Mouse (Mus musculus): ENCODE data around the gene Cyp2t4. TPM values are rescaled to one million over a fixed set of nuclear protein-coding genes. Genes with fewer than 3 reads are reported as not detected.

The Cyp2t4 gene
- polyA plus RNA-seq, 1 experiment from 2014 or later, result not detected

GRCm38 (mm10) chr7:27203730-27204449, 50.4 kb downstream of the Cyp2t4 start:
- Histone ChIP-seq H3K27ac (replicated peaks; ENCODE audit: low read depth, low read length) (no peak overlapping the region), H3K4me2 (ENCODE audit: low read depth, low read length) (no peak overlapping the region), H3K9ac (replicated peaks; ENCODE audit: low read length) (no peak overlapping the region), H3K9me3 (replicated peaks; ENCODE audit: control insufficient read depth, low read length) (no peaks in the 10 kb centered on the region), H3K4me1 (ENCODE audit: control insufficient read depth, insufficient read depth, low read length) (no peaks in the 10 kb centered on the region), H3K4me3 (ENCODE audit: low read depth, low read length) (no peak overlapping the region), H3K36me3 (replicated peaks; ENCODE audit: control insufficient read depth, insufficient read depth, low read depth, low read length) (peaks cover 5% of the 10 kb centered on the region), H3K27me3 (ENCODE audit: control insufficient read depth, insufficient read depth, low read length) (no peaks in the 10 kb centered on the region)
- WGBS, result 92% methylated on average over 8 of the region's 8 CpGs
- DNase-seq (ENCODE audit: low spot score) (no peak), ATAC-seq (replicated peaks; ENCODE audit: insufficient number of reproducible peaks, low FRiP score, low TSS enrichment, low read depth) (no peak)

MicroRNAs encoded within 50 kb of the gene (microRNA counts, 519-probe panel; counts per million panel counts)
- microRNA mmu-miR-1191, result not detected

Small RNA genes lying within 50 kb of the gene (microRNA-seq; reads per million reads assigned to microRNA genes)
- gene Mir1191 (ENCODE audit: borderline number of aligned reads) (3.3 reads per million), gene Mir3101 (ENCODE audit: borderline number of aligned reads) (1.4 reads per million)

Other genes with a start within 250 kb of the Cyp2t4 start
- not detected in 2 replicates for gene Cyp2a22, start 214.3 kb upstream of the Cyp2t4 start, polyA plus RNA-seq (2014; fragmentation: Nextera tagmentation; extraction: Ambion mirVana)
- not detected in 2 replicates for gene Cyp2a12, start 124.6 kb upstream of the Cyp2t4 start, polyA plus RNA-seq (2014; fragmentation: Nextera tagmentation; extraction: Ambion mirVana)
- not detected in 2 replicates for gene Cyp2f2, start 33.8 kb upstream of the Cyp2t4 start, polyA plus RNA-seq (2014; fragmentation: Nextera tagmentation; extraction: Ambion mirVana)
- 33.3 and 36.5 TPM in 2 replicates for gene Egln2, start 13.1 kb downstream of the Cyp2t4 start, polyA plus RNA-seq (2014; fragmentation: Nextera tagmentation; extraction: Ambion mirVana)
- 49.3 and 51.3 TPM in 2 replicates for gene Rab4b, start 25.2 kb downstream of the Cyp2t4 start, polyA plus RNA-seq (2014; fragmentation: Nextera tagmentation; extraction: Ambion mirVana)
- not detected in 2 replicates for gene Gm21983, start 27.4 kb downstream of the Cyp2t4 start, polyA plus RNA-seq (2014; fragmentation: Nextera tagmentation; extraction: Ambion mirVana)
- gene Mia, start 27.4 kb downstream of the Cyp2t4 start, polyA plus RNA-seq (2014; fragmentation: Nextera tagmentation; extraction: Ambion mirVana), result 4.4 and 5.1 TPM in 2 replicates
- gene BC024978, start 42.1 kb downstream of the Cyp2t4 start, polyA plus RNA-seq (2014; fragmentation: Nextera tagmentation; extraction: Ambion mirVana), result 2.4 and 3.2 TPM in 2 replicates
- gene Snrpa, start 42.6 kb downstream of the Cyp2t4 start, polyA plus RNA-seq (2014; fragmentation: Nextera tagmentation; extraction: Ambion mirVana), result 355 and 379 TPM in 2 replicates
- 6.0 and 6.2 TPM in 2 replicates for gene Itpkc, start 74.9 kb downstream of the Cyp2t4 start, polyA plus RNA-seq (2014; fragmentation: Nextera tagmentation; extraction: Ambion mirVana)
- 14.4 and 14.9 TPM in 2 replicates for gene Coq8b, start 79.3 kb downstream of the Cyp2t4 start, polyA plus RNA-seq (2014; fragmentation: Nextera tagmentation; extraction: Ambion mirVana)
- 9.5 and 11.2 TPM in 2 replicates for gene Numbl, start 104.7 kb downstream of the Cyp2t4 start, polyA plus RNA-seq (2014; fragmentation: Nextera tagmentation; extraction: Ambion mirVana)
- gene Ltbp4, start 184.0 kb downstream of the Cyp2t4 start, polyA plus RNA-seq (2014; fragmentation: Nextera tagmentation; extraction: Ambion mirVana), result 6.3 and 6.6 TPM in 2 replicates
- 50.2 and 57.5 TPM in 2 replicates for gene Shkbp1, start 202.3 kb downstream of the Cyp2t4 start, polyA plus RNA-seq (2014; fragmentation: Nextera tagmentation; extraction: Ambion mirVana)
- gene Gm20479, start 203.7 kb downstream of the Cyp2t4 start, polyA plus RNA-seq (2014; fragmentation: Nextera tagmentation; extraction: Ambion mirVana), result 0.45 TPM in 1 of 2 replicates, not detected in the other